Mouse (Mus musculus) brain, embryonic 14.5 days (tissue): ENCODE data around the gene Slc22a21.

Experiments
- CTCF ChIP-seq: fragments of 200-500 bp; IDR thresholded peaks from 2 replicates; pipeline ENCODE4 v1.5.1; 2012; ENCODE audit warnings: inconsistent platforms, mild to moderate bottlenecking, moderate library complexity, borderline replicate concordance; ENCODE audit not compliant: insufficient read depth, insufficient read length; ENCODE audit errors: extremely low read depth
- POLR2A ChIP-seq: fragments of 200-500 bp; IDR thresholded peaks from 2 replicates; pipeline ENCODE4 v1.6.1; 2012; ENCODE audit warnings: mild to moderate bottlenecking, inconsistent platforms, borderline replicate concordance; ENCODE audit not compliant: poor library complexity, insufficient read depth, insufficient read length, severe bottlenecking; ENCODE audit errors: extremely low read depth

GRCm38 (mm10) chr11:53979788-53980621, at the start of gene Slc22a21:
- TF ChIP-seq CTCF (no peak), POLR2A (no peak)
